Mouse (Mus musculus) embryonic facial prominence, embryonic 11.5 days (tissue): ENCODE results near the gene Plau. TPM values are rescaled to one million over a fixed set of nuclear protein-coding genes. Genes with fewer than 3 reads are reported as not detected.
A peak's percentile ranks its signal among the peaks of the same experiment; 100 is the strongest.

Experiments used
- ATAC-seq: fragments of 200-750 bp; cut with Nextera tagmentation; replicated peaks from 2 replicates; pipeline ENCODE4 v1.8.0; 2017; ENCODE audit warnings: low read depth; ENCODE audit not compliant: insufficient number of reproducible peaks, low FRiP score, low TSS enrichment
- DNase-seq: peaks from one replicate; pipeline ENCODE4 v3.0.0-alpha.2; 2015; ENCODE audit warnings: low spot score
- H3K27ac ChIP-seq: fragments of 300-500 bp; sonication (generic); replicated peaks from 2 replicates; pipeline ENCODE4 v1.5.1; 2014; ENCODE audit warnings: mild to moderate bottlenecking, low read depth, low read length, control low read depth
- H3K27me3 ChIP-seq: fragments of 300-500 bp; sonication (generic); 2 replicates; pipeline ENCODE4 v1.6.1; 2014; ENCODE audit warnings: mild to moderate bottlenecking, low read length, moderate library complexity, mixed read lengths; ENCODE audit not compliant: control insufficient read depth, insufficient read depth
- H3K36me3 ChIP-seq: fragments of 300-500 bp; sonication (generic); replicated peaks from 2 replicates; pipeline ENCODE4 v1.6.1; 2014; ENCODE audit warnings: low read depth, mild to moderate bottlenecking, low read length, moderate library complexity, mixed read lengths; ENCODE audit not compliant: control insufficient read depth, insufficient read depth
- H3K4me1 ChIP-seq: fragments of 300-500 bp; sonication (generic); 2 replicates; pipeline ENCODE4 v1.6.1; 2014; ENCODE audit warnings: low read length, mixed read lengths; ENCODE audit not compliant: control insufficient read depth, insufficient read depth
- H3K4me2 ChIP-seq: fragments of 300-500 bp; sonication (generic); 2 replicates; pipeline ENCODE4 v1.6.1; 2014; ENCODE audit warnings: low read depth, mild to moderate bottlenecking, control low read depth, low read length, moderate library complexity
- H3K4me3 ChIP-seq: fragments of 300-500 bp; sonication (generic); 2 replicates; pipeline ENCODE4 v1.5.1; 2014; ENCODE audit warnings: low read depth, low read length, control low read depth
- H3K9ac ChIP-seq: fragments of 300-500 bp; sonication (generic); replicated peaks from 2 replicates; pipeline ENCODE4 v1.6.1; 2014; ENCODE audit warnings: mild to moderate bottlenecking, control low read depth, low read length
- H3K9me3 ChIP-seq: fragments of 300-500 bp; sonication (generic); replicated peaks from 2 replicates; pipeline ENCODE4 v1.6.1; 2016; ENCODE audit warnings: mild to moderate bottlenecking, low read length, inconsistent platforms, mixed read lengths; ENCODE audit not compliant: control insufficient read depth
- WGBS: fragments of 180-500 bp; shearing (Covaris S2); extraction: QIAGEN DNeasy Blood & Tissue Kit; methylation state at CpG from one replicate; pipeline ENCODE4 v1.1.7; 2014; 5-methylcytosine and 5-hydroxymethylcytosine counted together
- polyA plus RNA-seq: library from polyadenylated mRNA; unstranded; fragments of >200 nt; fragmentation: Nextera tagmentation; extraction: Ambion mirVana; gene quantifications from 2 replicates; pipeline ENCODE4 v1.2.1, GENCODE M21; 2014

The Plau gene
- polyA plus RNA-seq, 1 experiment from 2014 or later = 0.83 TPM

- Histone ChIP-seq H3K36me3 (no peaks in the 10 kb centered on the region), H3K4me3 (no peak overlapping the region), H3K4me2 (no peak overlapping the region), H3K27ac (no peak overlapping the region), H3K9ac (no peak overlapping the region), H3K9me3 (no peaks in the 10 kb centered on the region), H3K27me3 (no peaks in the 10 kb centered on the region), H3K4me1 (no peaks in the 10 kb centered on the region)
- 71% methylated on average over 12 of the region's 12 CpGs for WGBS
- no peak for ATAC-seq
- DNase-seq = peak; percentile 9
These were observed 6.7 kb upstream of the Plau start for GRCm38 (mm10) chr14:20829523-20830366.

GRCm38 (mm10) chr14:20831141-20831910, 5.1 kb upstream of the Plau start:
- no peaks in the 10 kb centered on the region for H3K9me3 ChIP-seq
- ATAC-seq = no peak
- H3K4me2 ChIP-seq = no peak overlapping the region
- no peaks in the 10 kb centered on the region for H3K4me1 ChIP-seq
- H3K27me3 ChIP-seq = no peaks in the 10 kb centered on the region
- no peak overlapping the region for H3K9ac ChIP-seq
- H3K36me3 ChIP-seq = no peaks in the 10 kb centered on the region
- 82% methylated on average over 9 of the region's 9 CpGs for WGBS
- H3K4me3 ChIP-seq = no peak overlapping the region
- H3K27ac ChIP-seq = no peak overlapping the region
- no peak for DNase-seq

GRCm38 (mm10) chr14:20831915-20832314, 4.5 kb upstream of the Plau start:
- ATAC-seq = no peak
- 78% methylated on average over 1 of the region's 1 CpGs for WGBS

GRCm38 (mm10) chr14:20833525-20833924, 2.9 kb upstream of the Plau start:
- no peaks in the 10 kb centered on the region for H3K4me1 ChIP-seq
- no peak overlapping the region for H3K27ac ChIP-seq
- H3K36me3 ChIP-seq = no peaks in the 10 kb centered on the region
- DNase-seq (no peak), ATAC-seq (no peak)
- H3K4me2 ChIP-seq = no peak overlapping the region
- no peak overlapping the region for H3K9ac ChIP-seq
- WGBS = 86% methylated on average over 4 of the region's 4 CpGs
- H3K9me3 ChIP-seq = no peaks in the 10 kb centered on the region
- no peaks in the 10 kb centered on the region for H3K27me3 ChIP-seq
- H3K4me3 ChIP-seq = no peak overlapping the region

More at GRCm38 (mm10) chr14:20831915-20832314, 4.5 kb upstream of the Plau start:
- H3K4me2 ChIP-seq = no peak overlapping the region
- no peak overlapping the region for H3K27ac ChIP-seq
- H3K36me3 ChIP-seq = no peaks in the 10 kb centered on the region
- no peaks in the 10 kb centered on the region for H3K4me1 ChIP-seq
- no peaks in the 10 kb centered on the region for H3K27me3 ChIP-seq
- H3K9me3 ChIP-seq = no peaks in the 10 kb centered on the region
- H3K9ac ChIP-seq = no peak overlapping the region
- H3K4me3 ChIP-seq = no peak overlapping the region
- no peak for DNase-seq

GRCm38 (mm10) chr14:20834136-20834535, 2.3 kb upstream of the Plau start:
- no peaks in the 10 kb centered on the region for H3K9me3 ChIP-seq
- 60% methylated on average over 7 of the region's 7 CpGs for WGBS
- ATAC-seq (no peak), DNase-seq (no peak)
- no peak overlapping the region for H3K4me2 ChIP-seq
- no peaks in the 10 kb centered on the region for H3K36me3 ChIP-seq
- no peak overlapping the region for H3K27ac ChIP-seq
- no peaks in the 10 kb centered on the region for H3K4me1 ChIP-seq
- no peaks in the 10 kb centered on the region for H3K27me3 ChIP-seq
- H3K4me3 ChIP-seq = no peak overlapping the region
- no peak overlapping the region for H3K9ac ChIP-seq

- H3K4me2 ChIP-seq = peak overlapping the region; percentile 88
- no peaks in the 10 kb centered on the region for H3K9me3 ChIP-seq
- peak overlapping the region; percentile 67 for H3K9ac ChIP-seq
- no peaks in the 10 kb centered on the region for H3K36me3 ChIP-seq
- H3K4me3 ChIP-seq = peak overlapping the region; percentile 46
- 6% methylated on average over 10 of the region's 10 CpGs for WGBS
- ATAC-seq (peak; percentile 30), DNase-seq (peak; percentile 46)
- no peak overlapping the region for H3K27ac ChIP-seq
- H3K27me3 ChIP-seq = no peaks in the 10 kb centered on the region
- no peaks in the 10 kb centered on the region for H3K4me1 ChIP-seq
These were observed 481 bp downstream of the Plau start for GRCm38 (mm10) chr14:20836905-20837376.

GRCm38 (mm10) chr14:20837681-20838080, 1.2 kb downstream of the Plau start:
- no peak overlapping the region for H3K4me3 ChIP-seq
- no peaks in the 10 kb centered on the region for H3K4me1 ChIP-seq
- no peak overlapping the region; the same call in 1 of the 2 replicates for H3K4me2 ChIP-seq

GRCm38 (mm10) chr14:20841526-20841925, 5.1 kb downstream of the Plau start:
- Histone ChIP-seq H3K9ac (no peak overlapping the region), H3K27ac (no peak overlapping the region), H3K4me1 (no peaks in the 10 kb centered on the region), H3K9me3 (no peaks in the 10 kb centered on the region), H3K27me3 (no peaks in the 10 kb centered on the region), H3K4me3 (no peak overlapping the region), H3K4me2 (no peak overlapping the region), H3K36me3 (no peaks in the 10 kb centered on the region)
- 85% methylated on average over 2 of the region's 2 CpGs for WGBS
- DNase-seq (no peak), ATAC-seq (no peak)

More at GRCm38 (mm10) chr14:20837681-20838080, 1.2 kb downstream of the Plau start:
- H3K27ac ChIP-seq = no peak overlapping the region
- H3K36me3 ChIP-seq = no peaks in the 10 kb centered on the region
- no peak for ATAC-seq
- no peaks in the 10 kb centered on the region for H3K9me3 ChIP-seq
- 71% methylated on average over 7 of the region's 7 CpGs for WGBS
- no peak for DNase-seq
- no peak overlapping the region for H3K9ac ChIP-seq
- H3K27me3 ChIP-seq = no peaks in the 10 kb centered on the region
